Mouse (Mus musculus): ENCODE data around the gene Rimbp3. TPM values are rescaled to one million over a fixed set of nuclear protein-coding genes. Genes with fewer than 3 reads are reported as not detected.

Rimbp3 gene
- polyA plus RNA-seq, 1 experiment from 2014 or later = 0.44 TPM

DNA sequence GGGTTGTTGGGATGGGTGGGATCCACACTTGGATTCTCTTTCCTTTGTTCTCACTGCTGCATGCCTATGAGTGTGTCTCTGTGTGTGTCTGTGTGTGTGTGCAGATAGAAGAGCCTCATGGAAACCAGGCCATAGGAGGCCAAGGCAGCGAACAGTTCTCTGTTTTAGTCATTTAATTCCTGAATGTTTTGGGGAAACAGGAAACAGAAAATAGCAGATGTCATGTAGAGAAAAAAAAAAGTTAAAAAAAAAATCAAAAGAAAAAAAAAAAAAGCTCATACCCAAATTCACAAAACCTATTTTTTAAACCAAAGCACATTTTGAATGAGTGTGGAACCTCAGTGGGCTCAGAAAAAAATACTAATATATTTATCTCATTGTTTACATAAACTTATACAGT is 52.9 kb downstream of the Rimbp3 start:
- Histone ChIP-seq H3K36me3 (ENCODE audit: control insufficient read depth, insufficient read depth, low read length) (peaks cover 7% of the 10 kb centered on the region), H3K9ac (ENCODE audit: low read length) (no peak overlapping the region), H3K9me3 (replicated peaks; ENCODE audit: control insufficient read depth, low read length) (no peaks in the 10 kb centered on the region), H3K27ac (ENCODE audit: low read length) (no peak overlapping the region), H3K4me3 (replicated peaks; ENCODE audit: low read length) (no peak overlapping the region), H3K4me2 (ENCODE audit: low read depth, low read length) (no peak overlapping the region), H3K27me3 (ENCODE audit: control insufficient read depth, insufficient read depth, low read length) (no peaks in the 10 kb centered on the region), H3K4me1 (ENCODE audit: control insufficient read depth, insufficient read depth, low read length) (no peaks in the 10 kb centered on the region)
- WGBS = 92% methylated on average over 1 of the region's 1 CpGs
- no peak for ATAC-seq (ENCODE audit: insufficient read depth, low FRiP score)

Other genes with a start within 250 kb of the Rimbp3 start
- gene Mapk1, start 225.2 kb upstream of the Rimbp3 start, polyA plus RNA-seq (2015; fragmentation: Nextera tagmentation; extraction: Ambion mirVana) = 130 and 134 TPM in 2 replicates
- 11.7 and 11.8 TPM in 2 replicates for gene Ypel1, start 138.9 kb upstream of the Rimbp3 start, polyA plus RNA-seq (2015; fragmentation: Nextera tagmentation; extraction: Ambion mirVana)
- 123 and 135 TPM in 2 replicates for gene Ppil2, start 97.3 kb upstream of the Rimbp3 start, polyA plus RNA-seq (2015; fragmentation: Nextera tagmentation; extraction: Ambion mirVana)
- gene 2610318N02Rik, start 83.4 kb upstream of the Rimbp3 start, polyA plus RNA-seq (2015; fragmentation: Nextera tagmentation; extraction: Ambion mirVana) = 19.1 and 21.3 TPM in 2 replicates
- 140 and 152 TPM in 2 replicates for gene Sdf2l1, start 76.2 kb upstream of the Rimbp3 start, polyA plus RNA-seq (2015; fragmentation: Nextera tagmentation; extraction: Ambion mirVana)
- gene Ydjc, start 64.0 kb upstream of the Rimbp3 start, polyA plus RNA-seq (2015; fragmentation: Nextera tagmentation; extraction: Ambion mirVana) = 15.9 and 20.2 TPM in 2 replicates
- gene Ccdc116, start 61.4 kb upstream of the Rimbp3 start, polyA plus RNA-seq (2015; fragmentation: Nextera tagmentation; extraction: Ambion mirVana) = 1.6 TPM in 2 replicates
- gene Ube2l3, start 6.0 kb upstream of the Rimbp3 start, polyA plus RNA-seq (2015; fragmentation: Nextera tagmentation; extraction: Ambion mirVana) = 320 and 331 TPM in 2 replicates
- 4.5 and 4.9 TPM in 2 replicates for gene Hic2, start 25.0 kb downstream of the Rimbp3 start, polyA plus RNA-seq (2015; fragmentation: Nextera tagmentation; extraction: Ambion mirVana)
- 13.4 and 16.3 TPM in 2 replicates for gene Tmem191c, start 67.5 kb downstream of the Rimbp3 start, polyA plus RNA-seq (2015; fragmentation: Nextera tagmentation; extraction: Ambion mirVana)
- 7.8 and 10.7 TPM in 2 replicates for gene Serpind1, start 122.8 kb downstream of the Rimbp3 start, polyA plus RNA-seq (2015; fragmentation: Nextera tagmentation; extraction: Ambion mirVana)
- gene Snap29, start 197.4 kb downstream of the Rimbp3 start, polyA plus RNA-seq (2015; fragmentation: Nextera tagmentation; extraction: Ambion mirVana) = 19.4 and 20.9 TPM in 2 replicates
- 32.7 and 35.7 TPM in 2 replicates for gene Pi4ka, start 197.7 kb downstream of the Rimbp3 start, polyA plus RNA-seq (2015; fragmentation: Nextera tagmentation; extraction: Ambion mirVana)
- gene Crkl, start 243.4 kb downstream of the Rimbp3 start, polyA plus RNA-seq (2015; fragmentation: Nextera tagmentation; extraction: Ambion mirVana) = 51.2 and 53.1 TPM in 2 replicates

All from stomach, embryonic 16.5 days (tissue).